Mouse (Mus musculus) gastrocnemius, postnatal 25 days (tissue): ENCODE results near the gene Tnfrsf8. TPM values are rescaled to one million over a fixed set of nuclear protein-coding genes. Genes with fewer than 3 reads are reported as not detected.
"Not testable (repeated sequence)": the region's sequence is repeated elsewhere in the genome, so short reads cannot be mapped to it uniquely, and the experiment has no call there.

Experiments used
- DNase-seq: peaks from one replicate; pipeline ENCODE4 v3.0.0; 2022
- long read RNA-seq, 2 experiments: library from polyadenylated mRNA; stranded (forward); transcript quantifications; one replicate each; pipeline ENCODE4 v2.0.0; 2021
- total RNA-seq, 2 experiments: library from RNA; stranded (reverse); gene quantifications; 1 replicate in 1 of 2; 2 replicates in 1 of 2; pipeline ENCODE4 v1.2.3; 2021

The Tnfrsf8 gene
- total RNA-seq: under 1 TPM in 1 of 2 experiments, not detected in 1; 0.08 TPM
- long read RNA-seq, experiment 1, partial matches to known transcripts: 0 of 1 reads
- long read RNA-seq, experiment 1, other reads (novel, unspliced or antisense): 1 of 1 reads
- long read RNA-seq, experiment 2: 0 reads

GRCm38 (mm10) chr4:145314836-145315467 lies at the start of gene Tnfrsf8:
Gene Tnfrsf8 (minus strand): TSS chr4:145315164.
- no peak for DNase-seq

DNA sequence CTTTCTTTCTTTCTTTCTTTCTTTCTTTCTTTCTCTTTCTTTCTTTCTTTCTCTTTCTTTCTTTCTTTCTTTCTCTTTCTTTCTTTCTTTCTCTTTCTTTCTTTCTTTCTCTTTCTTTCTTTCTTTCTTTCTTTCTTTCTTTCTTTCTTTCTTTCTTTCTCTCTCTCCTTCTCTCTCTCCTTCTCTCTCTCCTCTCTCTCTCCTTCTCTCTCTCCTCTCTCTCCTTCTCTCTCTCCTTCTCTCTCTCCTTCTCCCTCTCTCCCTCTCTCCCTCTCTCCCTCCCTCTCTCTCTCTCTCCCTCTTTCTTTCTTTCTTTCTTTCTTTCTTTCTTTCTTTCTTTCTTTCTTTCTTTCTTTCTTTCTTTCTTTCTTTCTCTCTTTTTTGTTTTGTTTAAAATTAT lies 46.7 kb upstream of the Tnfrsf8 start:
- not testable (repeated sequence) for DNase-seq

DNA sequence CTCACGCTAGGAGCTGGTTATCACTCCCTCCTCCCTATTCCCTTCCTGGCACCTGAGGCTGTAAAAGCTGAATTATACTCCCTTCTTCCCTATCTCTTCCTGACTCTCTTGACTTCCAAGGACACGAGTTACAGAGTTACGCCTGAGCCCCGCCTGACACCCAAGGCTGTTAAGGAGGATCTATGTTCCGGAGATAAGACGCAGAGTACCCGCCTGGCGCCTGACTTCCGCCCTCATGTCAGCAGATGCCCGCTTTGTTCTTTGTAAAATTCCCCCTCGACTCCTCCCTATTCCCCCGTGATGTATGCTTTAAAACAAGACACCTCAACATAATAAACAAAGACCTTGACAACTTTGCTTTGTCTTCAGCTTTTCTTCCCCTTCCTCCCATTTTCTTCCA lies 46.1 kb upstream of the Tnfrsf8 start:
- no peak for DNase-seq

- DNase-seq: no peak
These were observed 45.6 kb upstream of the Tnfrsf8 start for GRCm38 (mm10) chr4:145360567-145360966.

GRCm38 (mm10) chr4:145356234-145356633 lies 41.3 kb upstream of the Tnfrsf8 start:
- no peak for DNase-seq

DNA sequence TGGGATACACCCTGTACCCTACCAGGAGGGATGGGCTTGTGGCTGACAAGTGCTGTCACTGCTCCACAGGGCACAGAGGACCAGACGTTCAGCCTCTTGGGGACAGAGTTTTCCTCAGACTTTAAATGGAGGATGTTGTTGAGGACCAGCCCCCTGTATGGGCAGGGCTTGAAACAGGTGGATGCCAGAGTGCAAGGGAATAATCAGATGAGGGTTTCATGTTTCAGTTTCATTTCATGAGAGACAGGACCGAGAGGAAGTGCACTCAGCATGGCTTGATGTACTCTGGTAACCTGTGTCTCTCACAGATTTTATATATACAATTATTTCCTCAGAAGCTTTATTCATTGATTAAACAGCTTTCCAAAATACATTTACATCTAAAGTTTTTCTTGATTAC lies 38.9 kb upstream of the Tnfrsf8 start:
- DNase-seq: no peak

DNA sequence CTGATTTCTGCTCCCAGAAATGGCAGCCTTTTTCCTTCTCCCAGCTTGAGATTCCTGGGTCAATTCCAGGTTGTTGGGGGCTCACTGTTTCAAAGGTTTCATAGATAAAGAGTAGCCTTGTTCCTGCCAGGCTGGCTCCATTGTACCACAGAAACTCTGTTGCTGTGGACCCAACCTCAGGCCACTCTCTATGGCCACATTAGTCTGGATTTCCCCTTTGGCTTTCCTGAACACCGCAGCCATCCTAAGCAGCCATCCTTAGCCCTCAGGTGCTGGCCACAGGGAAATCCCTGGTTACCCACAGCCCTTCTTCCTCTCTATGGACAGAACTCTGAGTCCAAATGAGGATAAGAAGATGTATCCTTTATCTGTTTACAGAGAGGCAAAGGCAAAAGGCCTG lies 30.0 kb upstream of the Tnfrsf8 start:
- DNase-seq: no peak

DNA sequence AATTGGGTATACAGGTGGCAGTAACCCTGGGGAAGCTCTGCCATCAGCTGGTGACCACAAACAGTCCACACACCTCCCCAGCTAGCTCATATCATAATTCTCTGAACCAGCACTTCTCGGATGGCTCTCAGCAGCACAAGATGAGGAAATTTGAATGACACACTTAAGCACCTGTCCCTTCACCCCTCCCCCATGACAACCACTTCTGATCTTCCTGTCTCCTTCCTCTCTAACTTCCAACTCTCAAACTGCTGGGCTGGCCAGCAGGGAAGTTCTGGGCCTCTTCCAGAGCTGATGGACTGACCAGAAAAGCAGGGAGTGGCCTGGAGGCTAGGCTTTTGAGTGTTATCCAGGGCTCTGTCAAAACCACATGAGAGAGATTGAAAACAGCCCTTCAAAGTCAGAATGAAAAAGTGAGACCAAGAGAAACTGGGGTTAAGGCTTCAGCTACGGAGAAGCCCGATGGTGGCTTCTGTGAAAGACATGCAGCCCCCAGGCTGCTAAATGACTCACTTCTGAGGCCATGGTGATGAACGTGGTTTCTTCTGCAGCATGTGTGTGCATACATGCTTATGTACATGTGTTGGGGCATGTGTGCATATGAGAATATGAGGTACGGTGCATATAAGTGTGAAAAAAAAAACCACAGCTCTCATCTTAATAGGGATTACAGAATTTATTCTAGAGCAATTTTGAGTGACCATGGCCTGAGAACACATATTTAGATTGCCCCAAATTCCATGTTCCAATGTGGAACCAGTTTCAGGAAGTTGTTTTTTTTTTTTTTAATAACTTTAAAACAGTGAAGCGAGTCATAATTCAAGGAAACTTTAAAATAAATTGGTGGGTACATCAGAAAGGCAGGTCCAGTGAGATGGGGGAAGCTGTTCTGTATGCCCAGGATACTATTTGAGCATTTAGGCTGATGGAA lies 27.2 kb upstream of the Tnfrsf8 start:
- DNase-seq: no peak

- DNase-seq: no peak
These were observed 23.2 kb upstream of the Tnfrsf8 start for GRCm38 (mm10) chr4:145337906-145338858.

DNA sequence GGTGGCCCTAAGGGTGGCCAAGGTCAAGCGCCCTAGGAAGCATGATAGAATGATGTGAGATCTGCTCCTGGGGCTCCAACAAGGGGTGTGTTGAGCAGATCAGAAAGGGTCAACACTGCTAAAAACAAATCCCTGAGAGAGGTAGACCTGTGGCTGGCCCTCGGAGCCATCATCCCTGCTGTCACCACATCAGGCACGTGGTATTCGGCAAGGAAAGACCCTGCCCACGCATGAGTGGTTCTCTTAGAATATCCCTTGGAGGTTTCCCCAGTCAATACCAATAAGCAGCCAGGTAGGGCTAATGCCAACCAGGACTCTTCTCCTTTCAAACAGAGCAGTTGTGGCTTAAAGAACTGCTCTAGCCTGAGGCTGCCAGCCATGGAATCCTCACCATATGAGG lies 21.6 kb upstream of the Tnfrsf8 start:
- no peak for DNase-seq

- DNase-seq: no peak
These were observed 21.1 kb upstream of the Tnfrsf8 start for GRCm38 (mm10) chr4:145336019-145336418.

DNA sequence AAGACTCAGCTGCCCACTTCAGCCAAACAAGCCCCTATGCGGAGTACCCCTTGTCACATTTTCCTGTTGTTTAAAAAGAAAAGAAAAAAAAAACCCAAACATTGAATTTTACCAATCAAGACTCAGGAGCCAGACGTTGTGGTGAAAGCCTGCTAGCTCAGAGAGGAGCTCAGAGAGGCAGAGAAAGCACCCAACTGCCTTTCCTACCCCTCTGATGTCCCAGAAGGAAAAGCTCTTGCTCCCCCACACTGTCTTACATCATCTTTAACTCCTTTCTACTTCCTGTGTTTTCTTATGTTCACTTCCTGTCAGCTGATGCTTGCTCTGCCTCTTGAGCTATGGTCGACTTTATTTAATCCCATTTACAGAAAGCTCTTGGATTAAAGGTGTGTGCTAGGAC lies 8.7 kb upstream of the Tnfrsf8 start:
- DNase-seq: no peak

DNA sequence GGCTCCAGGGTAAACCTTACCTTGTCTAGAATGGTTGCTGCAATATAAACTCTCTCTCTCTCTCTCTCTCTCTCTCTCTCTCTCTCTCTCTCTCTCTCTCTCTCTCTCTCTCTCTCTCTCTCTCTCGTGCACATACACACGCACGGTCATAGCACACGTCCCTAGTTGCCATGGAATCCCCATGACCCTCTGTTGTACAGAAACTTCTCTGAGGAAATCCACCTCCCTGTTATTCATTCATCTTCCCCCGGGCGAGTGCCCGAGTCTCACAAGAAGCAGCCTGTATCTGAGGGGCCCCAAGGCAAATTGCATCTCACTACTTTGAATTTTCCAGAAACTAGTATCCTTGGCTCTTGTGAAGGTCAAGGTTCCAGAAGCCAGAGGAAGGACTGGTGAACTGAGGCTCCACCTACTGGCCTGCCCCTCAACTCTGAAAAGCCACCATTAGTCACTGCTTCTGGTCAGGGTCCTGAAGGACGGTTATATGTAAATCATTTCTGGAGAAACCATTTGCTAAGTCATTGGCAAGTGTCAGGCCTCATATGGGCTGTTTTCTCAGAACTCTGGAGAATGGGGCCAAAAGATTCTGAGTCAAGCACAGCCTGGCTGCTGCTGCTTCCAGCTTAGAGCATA lies 8.1 kb upstream of the Tnfrsf8 start:
- DNase-seq: no peak

- no peak for DNase-seq
These were observed 7.2 kb upstream of the Tnfrsf8 start for GRCm38 (mm10) chr4:145322211-145322610.

- no peak for DNase-seq
These were observed 5.7 kb upstream of the Tnfrsf8 start for GRCm38 (mm10) chr4:145320624-145321023.

GRCm38 (mm10) chr4:145319274-145320226 lies 4.6 kb upstream of the Tnfrsf8 start:
- no peak for DNase-seq

- DNase-seq: no peak
These were observed 1.7 kb upstream of the Tnfrsf8 start for GRCm38 (mm10) chr4:145316708-145317107.

GRCm38 (mm10) chr4:145313966-145314365 lies 998 bp downstream of the Tnfrsf8 start:
- no peak for DNase-seq

- no peak for DNase-seq
These were observed 1.7 kb downstream of the Tnfrsf8 start for GRCm38 (mm10) chr4:145313256-145313655.

DNA sequence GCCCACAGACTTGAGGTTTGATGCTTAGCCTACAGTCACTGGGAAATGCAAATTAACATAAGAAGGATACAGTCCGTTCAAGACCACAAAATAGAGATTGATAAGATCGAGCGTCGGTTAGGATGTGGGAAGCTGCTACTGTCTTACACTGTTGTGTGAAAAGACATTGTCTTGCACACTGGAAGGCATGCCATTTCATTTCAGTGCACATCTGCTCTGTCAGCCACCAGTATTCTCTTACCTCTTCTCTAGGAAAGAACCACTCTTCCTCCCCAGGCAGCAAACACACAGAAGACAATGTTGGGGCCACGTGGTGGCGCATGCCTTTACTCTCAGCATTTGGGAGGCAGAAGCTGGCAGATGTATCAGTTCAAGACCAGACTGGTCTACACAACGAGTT lies 2.4 kb downstream of the Tnfrsf8 start:
- no peak for DNase-seq
